Mouse (Mus musculus): ENCODE measurements around the gene Mrps27.

DNA sequence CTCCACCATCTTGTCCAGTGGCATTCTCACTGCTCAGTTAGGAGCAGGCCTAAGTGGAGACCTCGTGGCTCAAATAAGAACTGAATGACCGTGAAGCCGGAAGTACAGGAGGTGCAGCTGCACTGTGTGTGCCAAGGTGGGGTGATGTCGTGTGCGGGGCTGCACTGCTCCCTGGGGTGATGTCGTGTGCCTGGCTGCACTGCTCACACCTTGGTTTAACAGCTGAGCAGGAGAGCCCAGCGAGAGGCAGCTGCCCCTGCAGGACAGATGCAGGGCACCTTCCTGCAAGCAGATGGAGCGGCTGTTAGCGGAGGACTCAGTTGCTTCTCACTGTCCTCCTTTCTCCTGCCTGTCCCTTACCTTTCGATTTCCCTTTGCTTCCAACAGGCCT, 69.8 kb downstream of the Mrps27 start:
- no peak for TF ChIP-seq E2F4 (IDR thresholded peaks at IDR 0.05; ENCODE audit: insufficient replicate concordance, low read depth, low read length)
- no peak for TF ChIP-seq TCF12 (IDR thresholded peaks at IDR 0.05; ENCODE audit: low read depth, low read length)
- no peak for TF ChIP-seq ELF1 (IDR thresholded peaks at IDR 0.05; ENCODE audit: low read depth, low read length)
